Mouse (Mus musculus): ENCODE data around the gene Babam2.

DNA sequence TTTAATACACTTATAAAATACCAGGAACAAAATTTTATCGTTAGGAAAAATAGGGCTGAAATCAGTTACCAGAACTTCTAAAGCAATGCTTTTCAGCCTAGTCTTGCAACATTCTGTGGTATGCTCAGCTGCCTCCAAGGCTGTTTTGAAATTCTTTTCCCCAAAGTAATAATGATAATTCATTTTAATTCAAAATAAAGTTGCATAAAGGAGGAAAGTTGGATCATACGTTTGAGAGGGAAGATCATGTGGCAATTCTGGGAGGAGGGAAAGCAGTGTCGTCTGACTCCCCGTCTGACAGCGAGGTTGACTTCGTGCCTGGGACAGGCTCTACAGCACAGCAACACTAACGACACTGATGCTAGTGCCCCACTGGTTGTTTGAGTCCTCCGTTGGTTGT lies 95.4 kb downstream of the Babam2 start:
- TF ChIP-seq CTCF (IDR thresholded peaks at IDR 0.05; ENCODE audit: low read depth) (no peak), EP300 (IDR thresholded peaks at IDR 0.05; ENCODE audit: low read depth) (no peak)
